Mouse (Mus musculus): ENCODE measurements around the gene Ctdnep1. TPM values are rescaled to one million over a fixed set of nuclear protein-coding genes. Genes with fewer than 3 reads are reported as not detected.

The Ctdnep1 gene
- polyA plus RNA-seq, 1 experiment from 2014 or later: 27.1 TPM

DNA sequence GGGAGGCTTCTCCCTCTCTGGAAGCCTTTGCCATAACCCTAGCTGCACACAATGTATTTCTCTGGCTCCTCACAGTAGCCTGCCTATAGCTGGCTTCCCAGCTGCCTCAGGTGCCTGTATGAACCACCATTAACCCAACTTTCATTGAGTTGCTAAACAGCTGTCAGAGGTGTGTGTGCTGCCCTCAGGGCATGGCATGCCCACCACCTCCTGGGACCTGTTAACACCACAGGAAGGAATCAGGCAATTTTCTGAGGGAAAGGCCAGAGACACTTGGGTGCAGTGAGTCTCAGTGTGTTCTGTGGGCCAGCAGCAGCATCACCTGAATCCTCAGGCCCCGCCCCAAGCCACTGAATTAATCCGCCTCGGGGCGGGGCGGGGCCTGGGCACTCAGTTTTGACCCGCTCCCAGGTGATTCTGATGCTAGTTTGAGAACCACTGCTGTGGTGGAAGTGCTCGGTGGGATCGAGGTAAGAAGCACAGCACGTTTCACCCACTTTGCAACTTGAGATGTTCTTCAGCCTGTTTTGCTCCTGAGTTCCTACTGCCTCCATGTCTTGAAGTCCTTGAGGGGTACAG, 42.5 kb upstream of the Ctdnep1 start:
- 39% methylated on average over 9 of the region's 9 CpGs for WGBS
- Histone ChIP-seq H3K4me3 (no peak overlapping the region), H3K9ac (no peak overlapping the region), H3K4me2 (no peak overlapping the region), H3K9me3 (no peaks in the 10 kb centered on the region), H3K27me3 (peaks cover 25% of the 10 kb centered on the region), H3K4me1 (replicated peaks) (peaks cover 28% of the 10 kb centered on the region), H3K36me3 (no peaks in the 10 kb centered on the region), H3K27ac (replicated peaks) (no peak overlapping the region)
- no peak for ATAC-seq (ENCODE audit: low FRiP score, low read depth)

GRCm38 (mm10) chr11:69939181-69939580, 41.8 kb upstream of the Ctdnep1 start:
- no peak overlapping the region for H3K4me2 ChIP-seq
- H3K27ac ChIP-seq (replicated peaks): no peak overlapping the region
- H3K9me3 ChIP-seq: no peaks in the 10 kb centered on the region
- H3K4me1 ChIP-seq (replicated peaks): peaks cover 27% of the 10 kb centered on the region
- H3K36me3 ChIP-seq: no peaks in the 10 kb centered on the region
- no peak overlapping the region for H3K4me3 ChIP-seq
- no peak overlapping the region for H3K9ac ChIP-seq
- peaks cover 25% of the 10 kb centered on the region for H3K27me3 ChIP-seq
- no peak for ATAC-seq (ENCODE audit: low FRiP score, low read depth)
- 68% methylated on average over 5 of the region's 5 CpGs for WGBS

GRCm38 (mm10) chr11:69939731-69940130, 41.2 kb upstream of the Ctdnep1 start:
- WGBS: 96% methylated on average over 17 of the region's 17 CpGs
- H3K4me1 ChIP-seq (replicated peaks): peaks cover 21% of the 10 kb centered on the region
- H3K9me3 ChIP-seq: no peaks in the 10 kb centered on the region
- peaks cover 25% of the 10 kb centered on the region for H3K27me3 ChIP-seq
- H3K4me2 ChIP-seq: no peak overlapping the region
- no peak for ATAC-seq (ENCODE audit: low FRiP score, low read depth)
- no peak overlapping the region for H3K4me3 ChIP-seq
- H3K36me3 ChIP-seq: no peaks in the 10 kb centered on the region
- H3K9ac ChIP-seq: no peak overlapping the region
- no peak overlapping the region for H3K27ac ChIP-seq (replicated peaks)

GRCm38 (mm10) chr11:69940962-69941361, 40.0 kb upstream of the Ctdnep1 start:
- Histone ChIP-seq H3K27ac (replicated peaks) (no peak overlapping the region), H3K4me1 (replicated peaks) (peaks cover 11% of the 10 kb centered on the region), H3K9me3 (no peaks in the 10 kb centered on the region), H3K36me3 (no peaks in the 10 kb centered on the region), H3K9ac (no peak overlapping the region), H3K27me3 (peaks cover 23% of the 10 kb centered on the region), H3K4me3 (no peak overlapping the region), H3K4me2 (no peak overlapping the region)
- ATAC-seq (ENCODE audit: low FRiP score, low read depth): no peak
- 84% methylated on average over 4 of the region's 4 CpGs for WGBS

- no peak overlapping the region for H3K27ac ChIP-seq (replicated peaks)
- no peak overlapping the region for H3K4me3 ChIP-seq
- H3K4me2 ChIP-seq: no peak overlapping the region
- H3K9ac ChIP-seq: no peak overlapping the region
- 82% methylated on average over 13 of the region's 13 CpGs for WGBS
- H3K9me3 ChIP-seq: no peaks in the 10 kb centered on the region
- no peaks in the 10 kb centered on the region for H3K36me3 ChIP-seq
- no peaks in the 10 kb centered on the region for H3K27me3 ChIP-seq
- peaks cover 16% of the 10 kb centered on the region for H3K4me1 ChIP-seq (replicated peaks)
- ATAC-seq (ENCODE audit: low FRiP score, low read depth): no peak
Measured at GRCm38 (mm10) chr11:69945216-69945615, 35.7 kb upstream of the Ctdnep1 start.

DNA sequence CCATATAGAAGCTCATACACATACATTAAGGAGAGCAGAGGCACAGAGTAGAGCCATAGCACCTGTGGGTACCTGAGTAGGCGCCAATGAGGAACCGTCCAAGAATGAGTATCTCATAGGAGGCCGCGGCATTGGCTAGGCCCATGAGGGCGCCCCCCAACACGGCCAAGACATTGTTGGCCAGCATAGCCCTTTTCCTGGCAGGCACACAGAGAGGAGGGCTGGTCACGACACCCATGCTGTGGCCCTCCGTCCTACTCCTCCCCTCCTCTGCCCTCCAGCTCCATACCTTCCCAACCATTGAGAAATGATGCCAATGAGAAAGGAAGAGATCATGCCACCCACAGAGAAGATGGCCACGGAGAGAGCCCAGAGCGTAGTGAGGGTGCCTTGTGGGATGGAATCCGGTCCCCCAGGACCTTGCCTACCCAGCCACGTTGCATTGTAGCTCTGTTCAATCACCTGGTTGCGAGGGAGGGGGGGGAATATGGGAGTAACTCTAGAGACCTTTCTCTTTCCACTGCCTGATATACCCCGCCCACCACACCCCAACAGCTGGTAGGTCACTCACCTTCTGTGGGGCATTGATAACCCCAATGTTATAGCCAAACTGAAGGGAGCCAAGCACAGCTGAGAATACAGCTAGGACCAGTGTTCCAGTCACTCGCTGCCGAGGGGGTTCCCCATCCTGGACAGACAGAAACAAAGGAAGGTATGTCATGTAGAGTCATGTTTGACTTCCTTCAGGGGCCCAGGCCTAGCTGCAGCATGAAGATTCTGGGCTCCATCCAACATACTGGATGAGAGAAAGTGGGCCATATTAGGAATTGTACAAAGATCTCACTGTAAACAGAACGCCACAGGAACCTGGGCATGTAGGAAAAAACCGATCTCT, 34.7 kb upstream of the Ctdnep1 start:
- peaks cover 16% of the 10 kb centered on the region for H3K4me1 ChIP-seq (replicated peaks)
- 88% methylated on average over 18 of the region's 18 CpGs for WGBS

GRCm38 (mm10) chr11:69947337-69948065, 33.5 kb upstream of the Ctdnep1 start:
- Histone ChIP-seq H3K4me3 (peak overlapping the region; percentile 44), H3K9me3 (no peaks in the 10 kb centered on the region), H3K4me1 (replicated peaks) (peaks cover 16% of the 10 kb centered on the region), H3K36me3 (no peaks in the 10 kb centered on the region), H3K9ac (0 out of 2 replicates have a peak overlapping the region, but pooled peaks have one; percentile 18), H3K27me3 (no peaks in the 10 kb centered on the region), H3K27ac (replicated peaks) (0 out of 2 replicates have a peak overlapping the region, but pooled peaks have one; percentile 31), H3K4me2 (peak overlapping the region; percentile 56)
- ATAC-seq (ENCODE audit: low FRiP score, low read depth): peak; percentile 16; the same call in 1 of the 2 replicates
- 4% methylated on average over 29 of the region's 29 CpGs for WGBS

More for the DNA sequence above, 34.7 kb upstream of the Ctdnep1 start:
- H3K9ac ChIP-seq: no peak overlapping the region
- no peak overlapping the region for H3K4me2 ChIP-seq
- H3K9me3 ChIP-seq: no peaks in the 10 kb centered on the region
- H3K4me3 ChIP-seq: no peak overlapping the region
- H3K27ac ChIP-seq (replicated peaks): no peak overlapping the region
- no peaks in the 10 kb centered on the region for H3K36me3 ChIP-seq
- no peak for ATAC-seq (ENCODE audit: low FRiP score, low read depth)
- no peaks in the 10 kb centered on the region for H3K27me3 ChIP-seq

- peak; percentile 88 for ATAC-seq (ENCODE audit: low FRiP score, low read depth)
- H3K4me2 ChIP-seq: peak within 1 kb of the TSS; percentile 56
- H3K36me3 ChIP-seq: no peaks in the 10 kb centered on the region
- H3K9me3 ChIP-seq: no peaks in the 10 kb centered on the region
- no peaks in the 10 kb centered on the region for H3K27me3 ChIP-seq
- peak within 1 kb of the TSS; percentile 44 for H3K4me3 ChIP-seq
- H3K27ac ChIP-seq (replicated peaks): 0 out of 2 replicates have a peak within 1 kb of the TSS, but pooled peaks have one; percentile 31
- H3K4me1 ChIP-seq (replicated peaks): peaks cover 16% of the 10 kb centered on the region
- WGBS: under 1% methylated on average over 34 of the region's 34 CpGs
- 0 out of 2 replicates have a peak within 1 kb of the TSS, but pooled peaks have one; percentile 18 for H3K9ac ChIP-seq
Measured at GRCm38 (mm10) chr11:69948066-69948762, 32.7 kb upstream of the Ctdnep1 start, which contains the start of gene Slc2a4. Gene Slc2a4 (minus strand): TSS chr11:69948188.

DNA sequence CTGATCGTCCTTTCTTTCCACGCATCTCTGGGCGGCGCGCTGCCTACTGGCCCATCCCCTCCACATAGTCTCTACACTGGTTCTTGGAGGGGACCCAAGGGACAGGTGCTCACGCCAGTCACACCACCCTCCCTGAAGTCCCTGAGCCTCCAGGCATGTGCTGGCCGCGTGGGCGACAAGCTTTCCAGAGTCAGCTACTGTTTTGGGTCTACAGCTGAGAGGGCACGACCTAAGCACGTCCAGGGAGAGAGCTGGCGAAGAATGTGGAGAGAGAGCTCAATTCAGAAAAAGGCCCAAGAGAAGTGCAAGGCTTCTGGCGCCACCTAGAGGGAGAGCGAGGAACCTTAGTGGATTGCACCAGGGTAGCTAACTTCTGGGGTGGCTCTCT, 32.2 kb upstream of the Ctdnep1 start:
- peak; percentile 46; the same call in 1 of the 2 replicates for ATAC-seq (ENCODE audit: low FRiP score, low read depth)
- Histone ChIP-seq H3K9me3 (no peaks in the 10 kb centered on the region), H3K4me2 (peak overlapping the region; percentile 56), H3K9ac (no peak overlapping the region), H3K4me1 (replicated peaks) (peaks cover 16% of the 10 kb centered on the region), H3K36me3 (no peaks in the 10 kb centered on the region), H3K27me3 (0 out of 2 replicates have a peak, but pooled peaks cover 2% of the 10 kb centered on the region), H3K27ac (replicated peaks) (no peak overlapping the region), H3K4me3 (peak overlapping the region; percentile 44)
- under 1% methylated on average over 14 of the region's 14 CpGs for WGBS

DNA sequence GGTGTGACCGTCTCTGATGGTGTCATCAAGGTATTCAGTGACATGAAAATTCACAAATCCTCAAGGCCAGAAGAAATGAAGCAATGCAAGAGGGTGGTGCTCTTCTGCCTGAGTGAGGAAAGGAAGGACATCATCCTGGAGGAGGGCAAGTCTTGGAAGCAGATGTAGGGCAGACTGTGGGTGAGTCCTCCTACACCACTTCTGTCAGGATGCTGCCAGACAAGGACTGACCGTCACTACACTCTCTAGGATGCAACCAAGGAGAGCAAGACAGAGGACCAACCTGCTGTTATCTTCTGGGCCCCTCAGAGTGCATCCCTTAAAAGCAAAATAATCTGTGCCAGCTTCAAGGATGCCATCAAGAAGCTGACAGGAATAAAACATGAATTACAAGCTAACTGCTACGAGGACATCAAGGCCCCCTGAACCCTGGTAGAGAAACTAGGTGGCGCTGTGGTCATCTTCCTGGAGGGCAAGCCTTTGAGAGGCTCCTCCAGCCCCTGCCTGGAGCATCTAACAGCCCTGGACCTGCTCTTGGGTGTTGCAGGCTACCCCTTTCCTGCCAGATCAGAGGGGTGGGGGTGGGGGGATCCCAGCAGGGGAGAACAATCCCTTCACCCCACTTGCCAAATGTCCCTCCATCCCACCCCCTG, 30.0 kb upstream of the Ctdnep1 start:
- no peaks in the 10 kb centered on the region for H3K36me3 ChIP-seq
- peaks cover 16% of the 10 kb centered on the region for H3K4me1 ChIP-seq (replicated peaks)
- no peak for ATAC-seq (ENCODE audit: low FRiP score, low read depth)
- H3K4me3 ChIP-seq: no peak overlapping the region
- no peaks in the 10 kb centered on the region for H3K9me3 ChIP-seq
- no peak overlapping the region for H3K27ac ChIP-seq (replicated peaks)
- no peak overlapping the region for H3K4me2 ChIP-seq
- 0 out of 2 replicates have a peak, but pooled peaks cover 2% of the 10 kb centered on the region for H3K27me3 ChIP-seq
- H3K9ac ChIP-seq: no peak overlapping the region
- WGBS: 43% methylated on average over 4 of the region's 4 CpGs

- H3K4me2 ChIP-seq: no peak overlapping the region
- no peaks in the 10 kb centered on the region for H3K36me3 ChIP-seq
- no peak overlapping the region for H3K27ac ChIP-seq (replicated peaks)
- WGBS: 68% methylated on average over 1 of the region's 1 CpGs
- no peaks in the 10 kb centered on the region for H3K9me3 ChIP-seq
- no peak overlapping the region for H3K9ac ChIP-seq
- H3K4me3 ChIP-seq: no peak overlapping the region
- H3K4me1 ChIP-seq (replicated peaks): peaks cover 16% of the 10 kb centered on the region
- ATAC-seq (ENCODE audit: low FRiP score, low read depth): no peak
- H3K27me3 ChIP-seq: 0 out of 2 replicates have a peak, but pooled peaks cover 2% of the 10 kb centered on the region
Measured at GRCm38 (mm10) chr11:69952274-69952673, 28.7 kb upstream of the Ctdnep1 start.

Measured in hindbrain, embryonic 15.5 days (tissue).